Mouse (Mus musculus): Measurements from ENCODE around the gene Mtfr1l.
"Not testable (repeated sequence)": the region's sequence is repeated elsewhere in the genome, so short reads cannot be mapped to it uniquely, and the experiment has no call there.

The Mtfr1l gene

DNA sequence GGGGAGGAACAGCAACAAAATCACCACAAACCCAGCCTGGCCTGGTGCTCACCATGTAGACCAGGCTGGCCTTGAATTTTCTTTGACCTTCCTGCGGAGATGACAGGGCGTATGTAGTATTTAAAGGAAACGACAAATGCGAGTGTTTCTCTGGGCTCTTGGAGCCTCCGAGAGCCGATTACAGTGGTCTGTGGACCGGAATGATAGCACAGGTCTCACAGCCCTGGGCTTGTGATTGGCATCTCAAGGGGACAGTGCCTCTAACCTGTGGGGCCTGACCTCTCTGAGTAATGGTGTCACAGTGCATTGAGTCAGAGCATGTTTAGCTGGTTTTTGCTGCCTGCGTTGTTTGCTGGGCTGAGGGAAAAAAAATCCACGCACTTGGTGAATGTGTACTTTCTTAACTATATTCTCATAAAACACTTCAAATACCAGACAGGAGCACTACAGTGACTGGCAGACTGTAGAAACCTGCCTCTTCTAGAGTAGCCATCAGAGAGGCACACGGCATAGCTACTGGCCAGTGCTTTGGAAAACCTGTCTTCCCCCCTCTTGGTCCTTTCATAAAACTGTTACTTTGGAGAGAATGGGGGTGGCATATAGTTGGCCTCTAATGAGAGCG is 20.8 kb downstream of the Mtfr1l start:
- peak; percentile 55 for DNase-seq

DNA sequence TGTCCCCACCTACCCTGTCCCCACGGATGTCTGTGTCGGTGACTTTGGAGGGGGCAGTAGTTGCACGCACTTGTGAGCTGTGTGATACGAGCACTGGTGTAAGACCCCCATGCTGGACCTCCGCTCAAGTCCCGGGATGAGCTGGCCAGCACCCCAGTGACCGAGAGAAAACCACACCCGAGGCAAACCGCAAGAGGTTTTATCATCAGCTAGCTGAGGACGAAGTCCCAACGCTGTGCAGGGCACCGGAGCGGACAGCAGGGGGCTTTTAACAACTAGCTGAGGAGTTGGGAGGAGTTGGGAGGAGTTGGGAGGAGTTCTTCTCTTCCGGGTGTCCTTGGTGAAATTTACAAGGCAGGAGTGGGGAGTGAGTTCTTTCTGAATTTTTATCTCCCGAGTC is 22.4 kb downstream of the Mtfr1l start:
- DNase-seq: peak; percentile 92

DNA sequence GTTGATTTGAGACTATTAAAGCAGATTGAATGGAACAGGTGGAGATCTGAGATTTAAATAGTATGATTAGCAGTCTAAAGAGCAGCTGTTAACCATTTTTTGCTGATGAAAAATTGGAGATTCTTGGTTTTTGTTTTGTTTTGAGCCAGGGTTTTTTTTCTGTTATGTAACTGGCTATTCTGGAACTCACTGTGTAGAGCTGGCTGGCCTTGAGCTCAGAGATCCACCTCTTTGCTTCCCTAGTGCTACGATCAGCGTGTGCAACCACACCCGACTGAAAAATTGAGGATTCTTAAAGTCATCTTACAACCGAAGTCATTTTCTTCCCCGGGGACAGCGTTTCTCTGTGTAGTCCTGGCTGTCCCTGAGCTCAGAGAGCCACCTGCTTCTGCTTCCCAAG is 23.5 kb downstream of the Mtfr1l start:
- peak; percentile 24 for DNase-seq

DNA sequence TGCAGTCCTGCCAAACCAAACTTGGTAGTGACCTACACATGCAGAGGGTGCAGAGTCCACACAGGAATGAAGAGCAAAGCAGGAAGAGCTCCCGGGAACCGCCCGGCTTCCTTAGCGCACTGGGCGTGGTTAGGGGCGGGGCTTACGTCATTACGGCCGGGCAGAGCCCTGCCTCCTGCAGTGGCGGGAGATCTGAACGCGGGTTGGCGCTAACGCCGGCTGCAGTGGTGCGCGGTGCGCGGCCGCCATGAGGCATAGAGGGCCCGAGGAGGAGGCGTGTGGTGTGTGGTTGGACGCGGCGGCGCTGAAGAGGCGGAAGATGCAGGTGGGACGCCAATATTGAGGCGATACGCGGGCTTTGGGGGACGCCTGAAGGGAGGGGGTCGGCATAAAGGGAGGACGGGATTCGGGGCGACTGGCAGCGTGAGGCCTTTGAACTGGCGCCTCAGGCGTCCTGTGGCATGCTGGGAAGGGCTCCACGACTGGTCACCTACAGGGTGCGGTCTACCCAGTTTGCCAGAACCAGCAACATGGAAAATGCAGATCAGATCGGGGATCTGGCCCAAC is 24.3 kb downstream of the Mtfr1l start, which contains the start of gene Aunip:
TSS of gene Aunip (plus strand) at position 155 of the 567 bp plus-strand sequence.
- DNase-seq: peak; percentile 98

DNA sequence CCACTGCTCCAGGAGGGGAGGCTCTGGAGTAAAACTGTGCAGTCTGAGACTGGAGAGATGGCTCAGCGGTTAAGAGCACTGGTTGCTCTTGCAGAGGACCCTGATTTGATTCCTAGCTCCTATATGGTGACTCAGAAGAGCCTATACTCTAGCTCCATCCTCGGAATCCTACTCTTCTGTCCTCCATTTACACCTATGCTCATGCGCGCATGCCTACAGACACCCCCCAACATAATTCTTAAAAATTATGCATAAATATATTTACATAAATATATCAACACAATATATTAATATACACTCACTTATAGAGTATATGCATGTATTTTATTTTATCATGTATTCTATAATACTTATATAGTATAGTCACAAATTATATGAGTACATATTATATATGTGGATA is 24.8 kb downstream of the Mtfr1l start:
- DNase-seq: no peak

DNA sequence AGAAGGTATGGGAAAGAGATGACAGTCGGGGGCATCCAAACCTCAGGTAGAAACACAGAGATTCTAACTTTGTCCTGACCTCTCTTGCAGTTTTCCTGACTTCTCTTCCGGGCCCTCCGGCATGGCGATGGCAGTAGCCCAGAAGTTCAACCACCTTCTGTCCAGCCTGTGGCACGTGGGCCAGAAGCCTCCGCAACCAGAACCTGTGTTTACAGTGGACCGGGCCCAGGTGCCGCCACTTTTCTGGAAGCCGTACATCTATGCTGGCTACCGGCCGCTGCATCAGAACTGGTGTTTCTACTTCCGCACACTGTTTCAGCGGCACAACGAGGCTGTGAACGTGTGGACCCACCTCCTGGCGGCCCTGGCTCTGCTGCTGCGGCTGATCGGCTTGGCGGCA is 28.5 kb downstream of the Mtfr1l start:
- DNase-seq: no peak

DNA sequence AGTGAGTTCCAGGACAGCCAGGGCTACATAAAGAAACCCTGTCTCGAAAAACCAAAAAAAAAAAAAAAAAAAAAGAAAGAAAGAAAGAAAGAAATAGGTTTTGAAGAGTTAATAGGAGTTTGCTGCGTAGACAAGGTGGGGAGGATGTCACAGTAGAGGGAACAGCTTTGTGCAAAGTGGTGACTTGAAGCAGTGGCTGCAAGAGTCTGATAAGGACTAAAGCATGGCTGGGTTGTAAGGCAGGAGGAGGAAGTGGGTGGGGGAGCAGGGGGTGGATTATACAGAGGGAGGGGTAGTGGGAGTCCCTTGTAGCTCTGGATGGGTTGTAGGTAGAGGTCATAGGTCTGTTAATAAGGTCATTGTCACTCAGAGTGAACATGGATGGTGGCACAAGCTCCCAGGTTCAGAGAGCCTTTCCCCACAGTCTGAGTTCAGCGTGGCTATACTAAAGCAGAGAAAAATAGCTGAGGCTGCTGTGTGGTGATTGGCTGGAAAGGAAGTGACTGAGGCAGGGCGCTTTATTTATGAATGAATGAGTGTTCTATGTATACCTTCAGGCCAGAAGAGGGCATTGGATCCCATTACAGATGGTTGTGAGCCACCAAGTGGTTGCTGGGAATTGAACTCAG is 29.1 kb downstream of the Mtfr1l start:
- DNase-seq: peak; percentile 80

DNA sequence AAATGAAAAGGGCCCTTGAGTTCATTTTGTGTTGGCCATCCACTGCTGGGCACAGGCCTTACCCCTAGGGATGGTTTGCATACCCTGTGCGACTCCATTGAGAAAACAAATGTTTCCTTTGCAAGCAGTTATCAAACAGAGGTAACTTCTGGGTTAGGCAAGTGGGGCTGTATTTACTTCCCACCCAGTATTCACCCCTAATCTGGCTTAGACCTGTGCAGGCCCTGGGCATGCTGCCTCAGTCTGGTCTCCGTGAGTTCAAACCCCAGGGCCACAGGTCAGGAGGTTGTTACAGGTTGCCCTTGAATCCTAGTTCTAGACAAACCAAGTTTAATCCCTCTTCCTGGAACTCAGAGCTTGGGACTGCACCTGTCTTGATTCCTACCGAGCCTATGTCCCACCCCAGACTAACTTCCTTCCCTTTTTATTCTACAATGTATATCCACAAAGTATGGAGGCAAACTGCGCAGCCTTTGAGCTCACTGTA is 29.8 kb downstream of the Mtfr1l start:
- DNase-seq: no peak

DNA sequence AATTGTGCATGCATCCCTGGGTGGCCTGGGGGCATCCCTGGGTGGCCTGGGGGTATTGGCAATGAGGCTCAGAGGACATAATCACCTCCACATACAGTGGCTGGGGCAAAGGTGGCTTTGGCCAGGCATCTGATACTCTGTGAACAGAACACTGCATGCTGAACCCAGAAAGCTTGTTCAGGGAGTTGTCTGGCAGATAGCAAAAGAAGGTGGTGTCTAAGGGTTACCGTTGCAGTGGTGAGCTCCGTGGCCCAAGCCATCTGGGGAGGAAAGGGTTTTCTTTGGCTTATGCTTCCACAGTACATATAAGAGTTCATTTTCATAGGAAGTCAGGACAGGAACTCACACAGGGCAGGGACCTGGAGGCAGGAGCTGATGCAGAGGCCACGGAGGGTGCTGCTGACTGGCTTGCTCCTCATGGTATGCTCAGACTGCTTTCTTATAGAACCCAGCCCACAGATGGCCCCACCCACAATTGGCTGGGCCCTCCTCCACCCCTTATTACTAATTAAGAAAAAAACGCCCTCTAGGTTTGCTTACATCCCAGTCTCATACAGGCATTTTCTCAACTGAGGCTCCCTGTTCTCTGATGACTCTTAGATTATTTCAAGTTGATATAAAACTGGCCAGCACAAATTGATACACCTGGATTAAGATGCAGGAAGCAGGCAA is 31.4 kb downstream of the Mtfr1l start:
- DNase-seq: peak; percentile 77

DNA sequence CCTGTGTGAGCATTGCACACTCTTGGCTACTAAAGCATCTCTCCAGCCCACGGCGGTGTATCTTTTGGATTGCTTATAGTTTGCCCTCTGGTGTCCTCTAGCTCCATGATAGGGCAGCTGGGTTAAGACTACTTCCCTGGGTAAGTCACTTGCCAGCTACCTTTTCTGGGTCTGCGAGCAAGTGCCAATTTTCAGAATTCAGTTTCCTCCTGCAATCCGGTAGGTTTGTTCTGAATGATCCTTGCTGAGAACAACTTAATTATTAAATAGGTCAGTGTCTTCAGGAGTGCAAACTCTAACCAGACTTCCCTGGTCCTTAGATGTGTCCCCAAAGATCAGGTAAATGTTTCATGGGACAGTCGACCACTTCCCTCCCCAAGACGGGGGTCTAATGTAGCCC is 34.1 kb downstream of the Mtfr1l start:
- DNase-seq: no peak

DNA sequence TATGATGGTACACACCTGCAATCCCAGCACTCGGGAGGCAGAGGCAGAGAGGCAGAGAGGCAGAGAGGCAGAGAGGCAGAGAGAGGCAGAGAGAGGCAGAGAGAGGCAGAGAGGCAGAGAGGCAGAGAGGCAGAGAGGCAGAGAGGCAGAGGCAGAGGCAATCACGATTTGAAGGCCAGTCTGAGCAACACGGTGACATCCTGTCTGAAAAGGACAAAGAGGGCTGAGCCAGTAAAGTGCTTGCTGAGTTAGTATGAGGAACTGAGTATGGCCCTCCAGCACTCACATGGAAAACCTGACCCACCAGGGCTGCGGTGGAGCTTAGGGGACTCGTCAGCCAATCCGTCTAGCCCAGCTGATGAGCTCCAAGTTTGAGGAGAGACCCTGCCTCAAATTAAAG is 36.2 kb downstream of the Mtfr1l start:
- not testable (repeated sequence) for DNase-seq

DNA sequence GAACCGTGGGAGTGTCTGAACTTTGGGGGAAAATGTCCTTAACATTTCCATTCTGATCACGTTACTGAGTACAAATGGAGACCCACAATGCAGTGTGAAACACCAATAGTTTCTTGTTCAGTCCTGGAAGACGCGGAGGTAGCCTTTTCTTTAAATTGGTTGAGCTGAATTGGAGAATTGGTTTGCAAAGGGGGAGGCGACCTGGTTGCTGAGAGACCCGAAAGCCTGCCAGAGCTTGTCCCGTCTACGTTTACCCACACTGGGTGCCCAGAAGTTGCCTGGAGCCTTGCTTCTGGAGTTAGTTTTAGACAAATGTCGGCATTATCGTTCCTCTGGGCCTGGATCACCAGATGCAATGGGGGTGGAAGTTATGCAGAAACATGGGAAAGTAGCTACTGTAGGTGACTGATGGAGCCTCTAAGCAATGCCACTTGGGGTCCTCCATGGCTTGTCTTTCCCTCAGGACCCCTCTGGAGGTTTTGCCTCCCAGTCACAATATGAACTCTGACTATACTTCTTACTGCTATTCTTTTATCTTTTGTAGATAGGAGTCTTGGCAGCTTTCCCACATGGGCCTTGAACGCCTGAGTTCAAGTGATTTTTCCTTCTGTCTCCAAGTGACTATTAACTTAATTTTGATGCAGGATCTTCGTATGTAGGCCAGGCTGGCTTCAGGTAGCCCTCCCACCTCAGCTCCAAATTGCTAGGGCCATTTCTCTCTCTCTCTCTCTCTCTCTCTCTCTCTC is 37.0 kb downstream of the Mtfr1l start:
- DNase-seq: no peak

DNA sequence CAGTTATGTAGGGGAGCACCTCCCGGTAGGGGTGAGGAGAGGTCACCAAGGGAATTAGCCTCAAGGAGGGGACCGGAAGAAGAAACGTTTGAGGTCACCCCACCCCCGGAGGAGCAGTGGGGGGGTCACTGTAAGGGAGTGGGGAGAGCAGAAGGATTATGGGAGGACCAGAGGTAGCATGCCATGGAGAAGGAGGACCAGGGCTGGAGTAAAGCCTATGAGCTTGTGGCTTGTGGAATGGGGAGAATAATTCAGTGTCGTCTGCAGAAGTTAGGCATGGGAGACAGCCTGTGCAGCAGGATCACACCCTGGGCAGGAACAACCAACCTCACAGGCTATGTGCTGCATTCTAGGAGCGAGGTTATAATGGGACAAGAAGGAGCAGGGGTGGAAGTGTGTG is 38.0 kb downstream of the Mtfr1l start:
- no peak for DNase-seq

DNA sequence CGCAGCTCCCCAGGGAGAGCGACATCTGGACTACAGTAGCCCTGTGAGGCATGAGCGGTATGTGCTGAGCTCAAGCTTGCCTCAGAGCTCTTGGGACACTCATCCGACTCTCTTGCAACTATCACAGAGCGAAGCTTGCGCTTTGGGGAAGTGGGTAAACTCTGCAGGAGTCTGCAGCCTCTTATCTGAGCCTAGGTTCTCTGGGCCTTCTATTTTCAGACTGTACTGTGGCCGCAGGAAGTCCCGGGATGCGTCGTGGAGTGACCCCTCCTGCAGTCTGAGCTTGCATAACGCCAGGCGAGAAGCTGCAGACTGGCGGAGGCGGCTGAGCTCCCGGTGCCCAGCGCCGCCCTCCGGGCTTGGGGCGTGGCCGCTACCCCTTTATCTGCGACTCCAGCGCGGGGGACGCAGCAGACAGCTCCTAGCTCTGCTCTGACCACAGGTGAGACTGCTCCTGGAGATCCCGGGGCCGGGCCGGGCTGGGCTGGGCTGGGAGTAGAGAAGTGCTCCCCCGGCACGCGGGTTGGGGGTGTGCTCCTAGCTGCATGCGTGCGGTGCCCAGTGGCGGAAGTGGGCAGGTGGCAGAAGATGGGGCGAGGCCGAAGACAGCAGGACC is 38.5 kb downstream of the Mtfr1l start, which contains the start of gene Paqr7:
TSS of gene Paqr7 (plus strand) at position 103 of the 616 bp plus-strand sequence.
- peak; percentile 89 for DNase-seq

DNA sequence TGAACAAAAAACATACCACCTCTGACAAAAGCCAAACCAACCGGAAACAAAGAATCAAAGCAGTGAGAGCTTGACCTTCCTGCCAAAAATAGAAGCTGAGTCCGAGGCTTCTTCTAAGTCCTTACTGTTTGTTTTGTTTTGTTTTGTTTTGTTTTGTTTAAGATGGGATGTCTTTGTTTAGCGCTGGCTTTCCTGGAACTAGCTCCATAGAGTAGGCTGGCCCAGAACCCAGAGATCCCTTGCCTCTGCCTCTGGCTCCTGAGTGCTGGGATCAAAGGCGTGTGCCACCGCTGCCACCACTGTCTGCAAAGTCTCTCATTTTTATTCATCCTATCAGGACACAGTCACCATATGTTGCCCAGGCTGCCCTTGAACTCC is 39.7 kb downstream of the Mtfr1l start:
- no peak for DNase-seq

DNA sequence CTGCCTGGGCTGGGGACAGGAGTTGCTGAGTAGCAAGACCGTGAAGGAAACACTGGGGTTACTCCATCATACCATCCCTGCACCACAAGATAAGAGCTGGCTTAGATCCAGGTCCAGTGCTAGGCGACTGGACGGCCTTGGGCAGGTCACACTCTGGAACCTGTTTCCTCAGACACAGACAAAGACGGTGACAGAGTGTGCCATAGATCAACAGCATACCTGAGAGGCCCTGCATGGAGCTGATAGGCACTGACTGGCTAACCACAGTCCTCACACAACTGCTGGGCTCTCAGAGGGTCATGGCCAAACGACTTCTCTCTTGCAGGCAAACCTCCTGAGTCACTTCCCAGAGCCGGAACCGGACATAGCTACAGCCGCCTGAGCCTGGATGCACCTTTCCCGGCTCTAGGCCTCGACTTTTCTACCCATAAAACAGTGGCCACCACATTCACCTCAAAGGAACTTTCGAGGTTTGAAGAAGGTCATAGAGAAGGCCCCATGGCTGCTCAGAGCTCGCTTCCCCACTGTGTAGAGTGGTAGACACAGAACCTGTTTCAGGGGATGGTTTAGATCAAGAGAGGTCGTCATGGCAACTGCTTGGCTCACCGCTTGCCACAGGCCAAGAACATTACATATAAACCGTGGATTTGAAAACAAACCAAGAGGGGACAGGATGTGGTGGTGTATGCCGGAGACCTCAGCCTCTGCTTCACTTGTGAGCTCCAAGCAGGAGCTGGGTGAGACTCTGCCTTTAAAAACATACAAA is 40.2 kb downstream of the Mtfr1l start:
- peak; percentile 43 for DNase-seq

DNA sequence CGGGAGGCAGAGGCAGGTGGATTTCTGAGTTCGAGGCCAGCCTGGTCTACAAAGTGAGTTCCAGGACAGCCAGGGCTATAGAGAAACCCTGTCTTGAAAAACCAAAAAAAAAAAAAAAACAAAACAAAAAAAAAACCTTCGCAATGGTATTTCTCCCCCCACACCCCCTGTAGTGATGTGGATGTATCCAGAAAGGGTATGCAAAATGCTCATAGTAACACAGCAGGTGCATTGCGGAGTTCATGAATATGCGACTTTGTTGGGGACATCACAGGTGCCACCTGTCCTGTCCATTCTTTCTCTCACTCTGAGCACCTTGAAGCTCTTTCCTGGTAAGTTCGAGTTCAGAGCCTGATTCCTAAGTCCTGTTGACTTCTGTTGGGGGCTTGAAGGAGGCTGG is 41.0 kb downstream of the Mtfr1l start:
- not testable (repeated sequence) for DNase-seq

DNA sequence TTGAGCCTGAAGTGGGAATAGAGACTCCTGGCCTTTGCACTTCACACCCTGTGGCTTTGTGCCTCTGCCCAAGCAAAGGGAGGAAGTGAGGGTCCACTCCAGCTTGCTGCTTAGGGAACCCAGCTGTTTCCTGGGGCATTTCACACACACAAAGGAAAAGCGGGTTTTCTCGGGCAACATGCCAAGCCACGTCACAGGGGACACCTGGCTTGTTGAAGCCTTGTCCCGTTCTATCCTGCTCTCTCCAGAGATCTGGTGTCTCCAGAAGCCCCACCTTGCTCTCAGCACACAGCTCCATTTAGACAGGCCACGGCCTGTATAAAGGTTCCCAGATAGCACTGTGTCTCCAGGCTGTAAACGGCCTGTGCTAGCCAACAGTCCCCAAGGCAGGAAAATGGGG is 43.5 kb downstream of the Mtfr1l start:
- no peak for DNase-seq

DNA sequence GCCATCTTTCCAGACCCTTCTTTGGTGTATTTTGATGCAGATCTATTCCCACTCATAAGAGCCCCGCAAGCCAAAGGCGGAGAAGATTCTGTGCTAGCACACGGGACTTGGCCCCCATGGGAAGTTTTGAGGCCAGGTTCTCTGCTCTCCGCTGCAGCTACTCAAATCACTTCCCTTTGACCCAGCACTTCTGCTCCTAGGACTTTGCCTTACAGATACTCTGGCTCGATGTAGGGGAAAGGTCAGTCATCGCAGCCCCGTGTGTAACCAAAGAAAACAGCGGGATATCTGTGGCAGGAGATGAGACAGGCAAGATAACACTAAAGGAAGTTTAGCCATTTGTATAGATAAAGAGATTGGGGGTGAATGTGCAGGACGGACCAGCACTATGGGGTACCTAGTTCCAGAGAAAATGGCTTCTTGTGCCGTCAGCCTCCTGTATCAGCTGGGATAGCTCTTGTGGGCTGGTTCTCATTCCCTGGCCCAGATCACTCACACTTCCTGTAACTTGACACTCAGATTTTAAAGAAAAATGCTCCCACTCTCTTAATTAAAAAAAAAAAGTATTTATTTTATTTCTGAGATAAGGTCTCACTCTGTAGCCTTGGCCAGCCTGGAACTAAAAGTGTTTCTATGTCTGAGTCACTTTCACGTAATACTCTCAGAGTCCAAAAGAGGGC is 45.1 kb downstream of the Mtfr1l start:
- DNase-seq: no peak

DNA sequence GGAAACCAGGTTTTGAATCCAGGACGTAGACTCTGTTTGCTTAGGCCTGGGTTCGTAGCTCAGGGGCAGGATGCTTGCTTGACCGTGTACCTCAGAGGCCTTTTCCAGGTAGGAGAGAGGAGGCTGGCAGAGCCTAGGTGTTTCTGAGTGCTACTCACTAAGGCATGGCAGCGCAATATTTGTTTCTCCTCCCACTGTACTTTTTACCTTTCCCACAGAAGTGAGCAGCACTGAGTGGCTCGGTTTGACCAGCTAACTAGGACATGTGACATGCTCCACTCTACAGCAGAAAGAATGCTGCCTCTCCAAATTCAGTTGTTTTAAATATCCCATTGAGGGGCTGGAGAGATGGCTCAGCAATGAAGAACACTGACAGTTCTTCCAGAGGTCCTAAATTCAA is 47.0 kb downstream of the Mtfr1l start:
- DNase-seq: no peak
